Mouse (Mus musculus) adrenal gland, adult 18-20 months (tissue): ENCODE measurements around the gene Per2. TPM values are rescaled to one million over a fixed set of nuclear protein-coding genes. Genes with fewer than 3 reads are reported as not detected.
A peak's percentile ranks its signal among the peaks of the same experiment; 100 is the strongest.

Experiments used
- DNase-seq, 2 experiments: peaks; one replicate each; pipeline ENCODE4 v3.0.0; 2021 to 2022; ENCODE audit warnings: low spot score in 2 of 2
- total RNA-seq, 2 experiments: library from RNA; stranded (reverse); gene quantifications; 1 replicate in 1 of 2; 2 replicates in 1 of 2; pipeline ENCODE4 v1.2.3; 2021

Per2 gene
- total RNA-seq, 2 experiments from 2014 or later, result 46.7 to 66.6 TPM

DNA sequence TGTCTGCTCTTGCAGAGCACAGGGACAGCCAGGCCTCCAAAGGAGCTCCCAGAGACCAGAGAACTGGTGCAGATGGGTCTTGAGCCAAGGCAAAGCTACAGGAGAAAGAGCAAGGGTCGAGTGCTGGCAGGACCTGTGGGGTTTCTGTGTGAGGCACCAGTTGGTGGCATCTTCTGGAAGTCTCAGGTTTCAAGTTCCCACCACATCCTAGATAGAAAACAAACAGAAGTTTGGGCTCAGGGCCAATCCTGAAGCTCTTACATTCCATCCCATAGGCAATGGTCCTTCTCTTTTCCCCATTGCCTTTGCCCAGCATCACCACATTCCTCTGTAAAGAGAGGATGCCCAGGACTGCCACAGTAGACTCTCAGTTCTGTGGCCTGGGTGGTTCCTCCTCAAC lies 54.1 kb downstream of the Per2 start:
- no peak for DNase-seq

DNA sequence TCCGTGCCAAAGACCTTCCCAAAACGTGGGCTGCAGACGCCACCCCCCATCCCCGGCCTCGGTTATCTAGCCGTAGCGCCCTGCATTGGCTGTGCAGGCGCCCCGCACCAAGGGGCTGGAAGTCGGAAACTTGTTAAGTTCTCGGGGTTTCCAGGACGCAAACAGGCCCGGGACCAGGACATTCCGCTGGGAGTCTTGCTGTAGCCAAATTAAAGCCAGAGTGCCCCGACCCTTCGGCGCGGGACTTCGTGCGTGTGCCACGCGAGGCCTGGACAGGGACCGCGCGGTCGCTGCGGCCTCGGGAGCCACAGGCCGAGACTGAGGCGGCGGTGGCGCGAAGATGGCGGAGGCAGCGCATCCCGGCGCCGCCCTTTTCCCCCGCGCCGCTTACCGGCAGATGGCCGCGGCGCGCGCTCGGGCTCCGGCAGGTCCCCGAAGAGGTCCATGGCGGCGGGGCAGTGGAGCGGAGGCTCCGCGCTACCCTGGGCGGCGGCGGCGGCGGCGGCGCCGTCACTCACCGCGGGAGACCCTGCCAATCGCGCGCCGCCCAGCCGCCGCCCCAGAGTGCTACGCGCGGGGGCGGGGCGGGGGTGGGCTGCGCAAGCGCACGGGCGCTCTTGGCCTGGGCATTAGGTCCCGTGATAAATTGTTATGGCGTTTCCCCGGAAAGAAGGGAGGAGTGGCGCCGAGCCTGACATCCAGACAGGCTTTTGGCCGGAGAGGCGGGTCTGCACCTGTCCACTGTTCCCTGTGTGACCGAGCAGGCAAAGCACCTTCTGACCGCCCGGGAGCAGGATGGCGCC lies 60.7 kb downstream of the Per2 start, which contains the start of gene Ilkap:
TSS of gene Ilkap (minus strand) at position 556 of the 803 bp plus-strand sequence.
- peak; percentile 75 to 79 for DNase-seq

- no peak for DNase-seq
Measured at GRCm38 (mm10) chr1:91397927-91398259, 61.2 kb downstream of the Per2 start.

GRCm38 (mm10) chr1:91390369-91390768 lies 68.8 kb downstream of the Per2 start:
- DNase-seq, result no peak

GRCm38 (mm10) chr1:91381091-91381471 lies 78.0 kb downstream of the Per2 start:
- no peak for DNase-seq

- DNase-seq, result peak; percentile 68 to 77
Measured at GRCm38 (mm10) chr1:91380453-91381090, 78.6 kb downstream of the Per2 start.

DNA sequence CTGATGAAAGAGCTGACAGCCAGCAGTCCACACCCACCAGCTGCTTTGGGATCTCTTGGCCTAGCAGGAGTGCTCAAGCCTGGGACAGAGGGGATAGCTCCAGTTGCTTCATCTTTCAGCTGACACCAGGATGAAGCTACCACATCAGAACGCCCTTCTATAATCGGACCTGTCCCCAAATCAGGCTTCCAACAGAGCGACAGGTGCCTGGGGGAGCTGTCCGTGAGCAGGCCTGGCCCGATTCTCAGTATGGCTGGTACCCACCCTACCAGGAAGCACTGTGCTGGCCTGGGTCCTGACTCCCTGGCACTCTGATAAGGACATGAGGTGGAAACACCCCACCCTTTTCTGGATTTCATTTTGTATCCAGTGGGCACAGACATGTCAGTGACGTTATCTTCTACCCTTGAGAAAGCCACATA lies 85.7 kb downstream of the Per2 start:
- no peak for DNase-seq

DNA sequence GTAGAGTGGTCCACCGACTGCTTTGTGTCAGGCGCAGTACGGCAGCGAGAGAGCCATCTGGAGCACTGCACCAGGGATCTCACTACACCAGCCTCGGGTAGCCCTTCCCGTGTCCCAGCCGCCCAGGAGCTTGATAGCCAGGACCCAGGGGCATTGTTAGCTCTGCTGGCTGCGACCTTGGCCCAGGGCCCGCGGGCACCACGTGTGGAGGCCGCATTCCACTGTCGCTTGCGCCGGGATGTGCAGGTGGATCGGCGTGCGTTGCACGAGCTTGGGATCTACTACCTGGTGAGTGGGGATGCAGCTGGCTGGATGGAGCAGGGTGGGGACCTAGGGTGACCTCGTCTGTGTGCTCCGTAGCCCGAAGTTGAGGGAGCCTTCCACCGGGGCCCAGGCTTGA lies 89.1 kb downstream of the Per2 start:
- peak in 1 of 2 experiments; percentile 36 for DNase-seq

DNA sequence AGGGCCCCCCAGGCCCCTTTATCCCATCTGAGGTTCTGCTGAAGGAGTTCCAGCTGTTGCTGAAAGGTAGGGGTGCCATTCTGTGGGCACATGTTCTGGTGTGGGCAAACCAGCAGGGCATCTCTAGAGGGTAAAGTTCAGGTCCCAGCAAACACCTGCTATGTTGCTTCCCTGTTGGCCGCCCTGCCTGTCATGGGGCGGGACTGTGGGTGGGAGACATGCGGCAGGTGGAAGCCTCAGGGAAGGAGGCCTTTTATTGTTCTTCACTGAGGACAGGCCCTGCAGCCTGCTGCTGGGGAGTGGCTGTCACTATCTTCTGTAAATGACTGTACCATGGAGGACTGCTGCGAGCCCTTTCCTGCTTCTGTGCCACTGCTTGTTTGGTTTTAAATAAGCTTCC lies 89.7 kb downstream of the Per2 start:
- DNase-seq, result no peak

DNA sequence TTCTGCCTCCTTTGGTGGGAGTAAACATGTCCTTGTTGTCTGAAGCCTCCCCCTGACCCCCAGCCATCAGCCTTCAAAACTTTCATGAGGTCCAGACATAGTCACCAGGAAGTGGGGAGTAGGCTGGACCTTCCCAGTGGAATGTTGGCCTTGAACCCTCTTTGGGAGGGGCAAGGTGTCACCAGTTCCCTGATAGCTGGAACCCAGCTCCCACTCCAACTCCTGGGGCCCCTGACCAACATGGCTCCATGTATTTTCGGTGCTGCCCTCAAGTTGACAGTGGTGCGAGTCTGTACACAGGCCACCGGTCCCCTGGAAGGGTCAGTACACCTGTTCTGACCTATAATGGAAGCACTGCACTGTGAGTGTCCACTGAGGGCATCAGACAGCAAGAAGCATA lies 91.8 kb downstream of the Per2 start:
- DNase-seq, result no peak

DNA sequence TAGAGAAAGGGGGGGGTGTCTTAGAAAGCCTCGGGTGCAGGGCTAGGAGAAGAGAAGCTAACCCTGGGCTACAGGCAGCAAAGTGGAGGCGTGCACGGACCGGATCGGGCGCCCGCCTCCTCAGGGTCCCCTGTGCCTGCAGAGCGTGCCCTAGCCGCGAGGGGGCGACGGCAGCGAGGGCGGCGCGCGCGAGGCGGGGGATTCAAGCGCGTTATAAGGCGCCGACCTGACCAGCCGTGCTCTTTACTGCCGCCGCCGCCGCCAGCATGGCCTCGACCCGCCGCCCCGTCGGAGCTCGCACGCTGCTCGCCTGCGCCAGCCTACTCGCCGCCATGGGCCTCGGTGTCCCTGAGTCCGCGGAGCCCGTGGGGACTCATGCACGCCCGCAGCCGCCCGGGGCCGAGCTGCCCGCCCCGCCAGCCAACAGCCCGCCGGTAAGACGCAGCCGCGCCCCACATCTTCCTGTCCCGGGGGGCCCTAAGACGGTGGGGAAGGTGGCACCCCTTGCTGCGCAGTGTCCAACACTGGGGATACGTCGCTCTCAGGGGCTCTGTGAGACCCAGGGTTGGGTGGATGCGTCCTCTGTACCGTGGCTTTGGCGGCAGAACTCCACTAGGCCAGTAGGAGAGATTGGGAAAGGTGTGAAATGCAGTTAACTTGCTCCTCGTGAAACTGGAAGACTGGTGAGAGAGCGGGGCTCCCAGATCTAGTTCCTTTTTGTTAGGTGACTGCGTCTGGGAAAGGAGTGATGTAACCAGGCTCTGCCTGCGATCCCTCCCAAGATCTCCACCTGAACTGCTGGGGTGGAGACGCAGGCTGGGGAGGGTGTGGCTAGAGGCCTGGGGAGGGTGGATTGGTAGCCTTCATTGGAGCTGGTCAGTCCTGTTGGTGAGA lies 92.7 kb downstream of the Per2 start, which contains the start of gene Erfe:
TSS of gene Erfe (plus strand) at position 216 of the 894 bp plus-strand sequence.
- DNase-seq, result peak; percentile 74 to 80

Other genes starting within 250 kb of the Per2 start
- gene Ube2f, start 209.0 kb downstream of the Per2 start, total RNA-seq, result 100 to 1,000 TPM in 1 of 2 experiments, 10 to 100 TPM in 1; 92.7 to 117 TPM
- 10 to 100 TPM; 25.7 to 37.2 TPM for gene Scly, start 161.0 kb downstream of the Per2 start, total RNA-seq
- gene Espnl, start 137.2 kb downstream of the Per2 start, total RNA-seq, result under 1 TPM in 1 of 2 experiments, not detected in 1; 0.13 TPM
- gene Klhl30, start 108.3 kb downstream of the Per2 start, total RNA-seq, result 1 to 10 TPM; 1.4 to 2.1 TPM
- gene Erfe, start 92.9 kb downstream of the Per2 start, total RNA-seq, result 10 to 100 TPM in 1 of 2 experiments, 1 to 10 TPM in 1; 5.3 to 22.1 TPM
- 100 to 1,000 TPM in 1 of 2 experiments, 10 to 100 TPM in 1; 93.7 to 121 TPM for gene Ilkap, start 60.5 kb downstream of the Per2 start, total RNA-seq
- 100 to 1,000 TPM; 255 to 373 TPM for gene Hes6, start 45.3 kb downstream of the Per2 start, total RNA-seq
- 10 to 100 TPM; 10.8 to 12.7 TPM for gene Traf3ip1, start 35.3 kb upstream of the Per2 start, total RNA-seq
- 10 to 100 TPM; 19.4 TPM for gene Asb1, start 81.2 kb upstream of the Per2 start, total RNA-seq